Mouse (Mus musculus): ENCODE results near the gene Hnrnpk.
"Not testable (repeated sequence)": the region's sequence is repeated elsewhere in the genome, so short reads cannot be mapped to it uniquely, and the experiment has no call there.

The Hnrnpk gene

GRCm38 (mm10) chr13:58388379-58388778 lies 14.8 kb downstream of the Hnrnpk start:
- DNase-seq (ENCODE audit: low spot score) = no peak

GRCm38 (mm10) chr13:58387948-58388347 lies 15.2 kb downstream of the Hnrnpk start:
- peak; percentile 36 for DNase-seq (ENCODE audit: low spot score)

DNA sequence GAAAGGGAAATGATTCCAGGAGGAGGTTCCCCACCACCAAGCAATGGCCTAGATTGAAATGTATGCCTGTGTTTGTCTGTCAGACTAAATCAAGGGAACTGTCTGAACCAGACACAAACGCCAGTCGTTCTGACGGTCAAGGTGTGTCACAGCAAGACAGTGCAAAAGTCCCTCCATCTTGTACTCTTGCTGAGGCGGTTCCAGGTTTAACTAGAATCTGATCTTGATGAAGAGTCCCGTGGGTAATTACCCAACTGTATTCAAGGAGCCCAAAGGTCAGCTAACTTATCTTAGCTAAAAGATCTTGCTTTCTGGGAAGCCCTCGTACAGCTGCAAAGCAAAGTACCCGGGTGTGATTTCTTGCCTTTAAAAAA lies 17.6 kb downstream of the Hnrnpk start:
- no peak for DNase-seq (ENCODE audit: low spot score)

GRCm38 (mm10) chr13:58384779-58385546 lies 18.2 kb downstream of the Hnrnpk start, which contains the start of gene 2210016F16Rik:
2210016F16Rik (minus strand) TSS chr13:58385225.
- DNase-seq (ENCODE audit: low spot score) = peak; percentile 80

- no peak for DNase-seq (ENCODE audit: low spot score)
These were observed 18.8 kb downstream of the Hnrnpk start for GRCm38 (mm10) chr13:58384371-58384770.

GRCm38 (mm10) chr13:58373153-58373470 lies 30.0 kb downstream of the Hnrnpk start:
- no peak for DNase-seq (ENCODE audit: low spot score)

GRCm38 (mm10) chr13:58372278-58373152 lies 30.6 kb downstream of the Hnrnpk start:
- DNase-seq (ENCODE audit: low spot score) = no peak

GRCm38 (mm10) chr13:58368835-58369234 lies 34.3 kb downstream of the Hnrnpk start:
- no peak for DNase-seq (ENCODE audit: low spot score)

DNA sequence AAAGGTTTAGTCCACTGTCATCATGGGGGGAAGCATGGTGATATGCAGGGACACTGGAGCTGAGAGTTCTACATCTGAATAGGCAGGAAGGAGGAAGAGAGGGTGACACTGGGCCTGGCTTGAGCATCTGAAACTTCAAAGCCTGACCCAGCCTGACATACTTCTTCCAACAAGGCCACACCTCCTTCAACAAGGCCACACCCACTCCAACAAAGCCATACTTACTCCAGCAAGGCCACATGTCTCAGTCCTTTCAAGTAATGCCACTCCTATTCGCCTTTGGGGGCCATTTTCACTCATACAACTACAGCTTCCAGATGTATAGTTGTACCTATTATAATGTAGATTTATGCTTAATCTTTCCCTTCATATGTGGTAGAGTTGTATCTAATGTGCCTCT lies 35.5 kb downstream of the Hnrnpk start:
- no peak for DNase-seq (ENCODE audit: low spot score)

- DNase-seq (ENCODE audit: low spot score) = no peak
These were observed 36.8 kb downstream of the Hnrnpk start for GRCm38 (mm10) chr13:58366373-58366772.

DNA sequence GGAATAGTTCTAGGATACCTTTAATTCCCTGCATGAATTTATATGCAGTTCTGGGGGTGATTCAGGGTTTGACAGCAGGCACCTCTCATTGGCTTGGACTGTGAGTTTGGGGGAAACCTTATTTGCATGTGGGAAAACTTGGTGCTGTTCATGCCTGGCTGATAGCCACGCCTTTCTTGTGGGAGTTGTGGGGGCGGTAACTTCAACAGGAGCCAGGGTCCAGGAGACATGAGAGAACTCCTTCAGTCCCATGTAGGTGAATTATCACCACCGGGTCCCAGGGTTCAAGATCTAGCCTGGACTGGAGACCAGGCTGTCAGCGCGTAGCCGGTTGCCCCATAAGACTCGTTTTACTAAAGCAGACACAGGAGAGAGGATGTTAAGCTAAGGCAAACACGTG lies 38.0 kb downstream of the Hnrnpk start:
- DNase-seq (ENCODE audit: low spot score) = not testable (repeated sequence)

DNA sequence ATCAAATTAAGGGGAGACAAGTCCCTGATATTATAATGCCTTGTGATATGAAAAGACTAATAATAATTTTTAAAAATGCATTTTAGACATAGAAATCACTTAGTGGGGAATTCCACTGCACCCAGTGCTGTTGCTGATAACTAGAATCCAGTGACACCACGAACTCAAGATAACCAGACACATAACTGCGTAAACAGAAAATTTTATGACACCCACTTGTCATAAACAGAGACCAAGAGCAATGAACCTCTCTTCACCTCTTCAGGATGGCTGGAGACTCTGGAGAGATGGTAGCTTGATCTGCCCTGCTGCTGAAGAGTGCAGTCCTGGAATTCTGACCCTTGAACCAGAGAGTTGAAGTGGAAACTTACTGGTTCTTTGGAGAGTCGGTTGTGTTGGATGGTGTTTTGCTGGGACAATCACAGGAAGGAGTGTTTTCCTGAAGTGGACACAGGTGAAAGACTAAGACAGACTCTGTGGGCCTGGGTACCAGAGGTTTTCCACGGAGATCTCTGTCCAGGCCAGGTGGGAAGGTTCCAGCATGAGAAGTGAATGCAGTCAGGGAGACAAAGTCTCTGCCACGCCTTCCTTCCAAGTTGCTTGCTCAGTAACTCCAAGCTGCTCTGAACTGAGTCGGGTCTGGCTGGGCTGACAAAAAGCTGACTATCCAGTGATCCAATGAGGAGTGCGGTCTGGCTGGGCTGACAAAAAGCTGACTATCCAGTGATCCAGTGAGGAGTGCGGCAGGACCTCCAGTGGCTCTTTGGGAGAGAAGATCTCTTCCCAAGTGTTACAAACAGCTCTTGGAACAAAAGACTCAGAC lies 38.6 kb downstream of the Hnrnpk start:
- no peak for DNase-seq (ENCODE audit: low spot score)

- no peak for DNase-seq (ENCODE audit: low spot score)
These were observed 43.9 kb downstream of the Hnrnpk start for GRCm38 (mm10) chr13:58359304-58359653.

GRCm38 (mm10) chr13:58358629-58359303 lies 44.4 kb downstream of the Hnrnpk start, which contains the start of gene Kif27:
Kif27 (minus strand) TSS chr13:58359122.
- DNase-seq (ENCODE audit: low spot score) = peak; percentile 89

- no peak for DNase-seq (ENCODE audit: low spot score)
These were observed 50.1 kb downstream of the Hnrnpk start for GRCm38 (mm10) chr13:58352996-58353395.

DNA sequence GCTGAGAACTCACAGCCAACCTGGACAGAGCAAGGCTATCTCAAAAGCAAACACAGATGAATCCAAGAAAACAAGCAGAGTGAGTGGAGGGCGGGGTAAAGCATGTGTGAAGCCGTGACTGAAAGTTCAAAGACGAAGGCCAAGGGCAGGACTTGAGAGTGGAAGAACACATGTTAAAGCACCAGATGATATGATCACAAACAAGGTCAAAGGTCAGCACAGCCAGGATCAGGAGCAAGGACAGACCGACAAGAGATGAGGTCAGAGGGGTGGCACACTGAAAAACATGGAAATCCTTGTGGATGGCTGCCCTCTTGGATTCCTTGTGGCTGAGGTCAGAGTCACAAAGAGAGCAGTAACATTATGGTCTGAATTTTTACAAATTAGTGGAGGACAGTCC lies 52.5 kb downstream of the Hnrnpk start:
- DNase-seq (ENCODE audit: low spot score) = peak; percentile 45

- no peak for DNase-seq (ENCODE audit: low spot score)
These were observed 58.6 kb downstream of the Hnrnpk start for GRCm38 (mm10) chr13:58344505-58344904.
